8 mouse cellular contexts compared by ENCODE assay signal in genomic region chr5:140505208-140505780, GRCm38 (mm10). TPM values are rescaled to one million over a fixed set of nuclear protein-coding genes. Genes with fewer than 3 reads are reported as not detected.
DNase-seq lines count a peak whose midpoint lies in the region; ATAC-seq lines count a peak whose summit lies in the region.

Gene Chst12 (plus strand): TSS chr5:140505550.

- DNase-seq in CD4-positive, CD25-positive, alpha-beta regulatory T cell, adult 2 months (ENCODE audit: low read depth, low spot score), result peak; percentile 100
- DNase-seq in fat pad, adult 2 months (ENCODE audit: extremely low read depth, low read depth, low spot score), result peak; percentile 71
- DNase-seq in kidney, postnatal 10 days, result peak; percentile 99
- peak; percentile 99 for DNase-seq in natural killer cell, adult 2 months (ENCODE audit: low spot score in 2 of 2)

- H3K27me3 ChIP-seq in heart, embryonic 13.5 days (replicated peaks), result no peaks in the 10 kb centered on the region
- no peaks in the 10 kb centered on the region for H3K27me3 ChIP-seq in liver, embryonic 12.5 days (replicated peaks)
- no peaks in the 10 kb centered on the region for H3K27me3 ChIP-seq in stomach, embryonic 15.5 days (replicated peaks)

- no peaks in the 10 kb centered on the region for H3K36me3 ChIP-seq in heart, embryonic 13.5 days
- H3K36me3 ChIP-seq in liver, embryonic 12.5 days, result no peaks in the 10 kb centered on the region
- H3K36me3 ChIP-seq in stomach, embryonic 15.5 days, result no peaks in the 10 kb centered on the region

- peak; percentile 94 for ATAC-seq in heart, embryonic 13.5 days (ENCODE audit: extremely low read depth, insufficient number of reproducible peaks, low FRiP score, low TSS enrichment)
- peak; percentile 91 for ATAC-seq in liver, embryonic 12.5 days
- peak; percentile 93 for ATAC-seq in stomach, embryonic 15.5 days (ENCODE audit: insufficient read depth, low FRiP score, low read depth)

- H3K4me3 ChIP-seq in brown adipose tissue, adult 24 weeks (ENCODE audit: insufficient read depth, low read depth, low read length), result peak within 1 kb of the TSS; percentile 65
- H3K4me3 ChIP-seq in heart, embryonic 13.5 days, result peak within 1 kb of the TSS; percentile 64
- peak within 1 kb of the TSS; percentile 62 for H3K4me3 ChIP-seq in liver, embryonic 12.5 days
- H3K4me3 ChIP-seq in stomach, embryonic 15.5 days (replicated peaks), result peak within 1 kb of the TSS; percentile 72

- peaks cover 29% of the 10 kb centered on the region for H3K4me1 ChIP-seq in brown adipose tissue, adult 24 weeks (ENCODE audit: control insufficient read depth, insufficient read depth, insufficient read length, low read length)
- H3K4me1 ChIP-seq in heart, embryonic 13.5 days, result peaks cover 70% of the 10 kb centered on the region
- peaks cover 96% of the 10 kb centered on the region for H3K4me1 ChIP-seq in liver, embryonic 12.5 days
- H3K4me1 ChIP-seq in stomach, embryonic 15.5 days, result peaks cover 51% of the 10 kb centered on the region

- H3K4me2 ChIP-seq in heart, embryonic 13.5 days, result peak within 1 kb of the TSS; percentile 87
- H3K4me2 ChIP-seq in liver, embryonic 12.5 days, result peak within 1 kb of the TSS; percentile 84
- peak within 1 kb of the TSS; percentile 86 for H3K4me2 ChIP-seq in stomach, embryonic 15.5 days

- 0 out of 2 replicates have a peak within 1 kb of the TSS, but pooled peaks have one; percentile 14 for H3K27ac ChIP-seq in brown adipose tissue, adult 24 weeks (replicated peaks; ENCODE audit: low read depth, low read length)
- peak within 1 kb of the TSS; percentile 37; the same call in 1 of the 2 replicates for H3K27ac ChIP-seq in heart, embryonic 13.5 days (replicated peaks)
- H3K27ac ChIP-seq in liver, embryonic 12.5 days, result peak within 1 kb of the TSS; percentile 75
- peak within 1 kb of the TSS; percentile 73 for H3K27ac ChIP-seq in stomach, embryonic 15.5 days

- no peaks in the 10 kb centered on the region for H3K9me3 ChIP-seq in heart, embryonic 13.5 days
- no peaks in the 10 kb centered on the region for H3K9me3 ChIP-seq in liver, embryonic 12.5 days (replicated peaks)
- no peaks in the 10 kb centered on the region for H3K9me3 ChIP-seq in stomach, embryonic 15.5 days

- H3K9ac ChIP-seq in heart, embryonic 13.5 days, result peak within 1 kb of the TSS; percentile 83
- peak within 1 kb of the TSS; percentile 66 for H3K9ac ChIP-seq in liver, embryonic 12.5 days
- peak within 1 kb of the TSS; percentile 58; the same call in 1 of the 2 replicates for H3K9ac ChIP-seq in stomach, embryonic 15.5 days

- under 1% methylated on average over 38 of the region's 38 CpGs for WGBS in heart, embryonic 13.5 days
- WGBS in liver, embryonic 12.5 days (ENCODE audit: insufficient replicate concordance), result under 1% methylated on average over 38 of the region's 38 CpGs
- WGBS in stomach, embryonic 15.5 days, result under 1% methylated on average over 38 of the region's 38 CpGs

RNA-seq across cellular contexts. Expression of gene Chst12, which starts in this region (rescaled TPM):
- 11.4 and 23.1 TPM in 2 replicates for polyA plus RNA-seq in brown adipose tissue, adult 24 weeks (2012; ENCODE audit: insufficient read depth, insufficient read length, missing spikeins)
- polyA plus RNA-seq in heart, embryonic 13.5 days (2015; fragmentation: Nextera tagmentation; extraction: Ambion mirVana), result 16.2 and 17.5 TPM in 2 replicates
- polyA plus RNA-seq in liver, embryonic 12.5 days (2016; fragmentation: Nextera tagmentation; extraction: Ambion mirVana), result 12.4 TPM in 2 replicates
- 21.1 and 21.7 TPM in 2 replicates for polyA plus RNA-seq in stomach, embryonic 15.5 days (2015; fragmentation: Nextera tagmentation; extraction: Ambion mirVana)

Comparison
In these comparisons a context has a peak if more than half of its experiments do, and no peak if none do; other contexts are left out.
1. Peak in every context shown above with its lines: DNase-seq, ATAC-seq, H3K4me3 ChIP-seq and H3K27ac ChIP-seq.
2. H3K27ac ChIP-seq: peak in every context shown above with its lines; median percentile 75 in liver, embryonic 12.5 days; 73 in stomach, embryonic 15.5 days; 37 in heart, embryonic 13.5 days; 14 in brown adipose tissue, adult 24 weeks.